Mouse (Mus musculus): ENCODE results near the gene Bcl9.

- TF ChIP-seq POLR2A (IDR thresholded peaks at IDR 0.05; ENCODE audit: control insufficient read depth, extremely low read depth, insufficient read depth, low read length, poor library complexity) (no peak), CTCF (IDR thresholded peaks at IDR 0.05; ENCODE audit: borderline replicate concordance, control insufficient read depth, extremely low read depth, insufficient read depth, low read length, poor library complexity) (no peak)
These were observed 60.3 kb downstream of the Bcl9 start for GRCm38 (mm10) chr3:97237403-97237802.

Data from thymus, adult 2 months (tissue).